Mouse (Mus musculus): ENCODE measurements around the gene Galr2. TPM values are rescaled to one million over a fixed set of nuclear protein-coding genes. Genes with fewer than 3 reads are reported as not detected.

Gene Galr2
- 0.20 TPM in 1 of 2 replicates, not detected in the other for polyA plus RNA-seq (2016; fragmentation: Nextera tagmentation; extraction: Ambion mirVana)

DNA sequence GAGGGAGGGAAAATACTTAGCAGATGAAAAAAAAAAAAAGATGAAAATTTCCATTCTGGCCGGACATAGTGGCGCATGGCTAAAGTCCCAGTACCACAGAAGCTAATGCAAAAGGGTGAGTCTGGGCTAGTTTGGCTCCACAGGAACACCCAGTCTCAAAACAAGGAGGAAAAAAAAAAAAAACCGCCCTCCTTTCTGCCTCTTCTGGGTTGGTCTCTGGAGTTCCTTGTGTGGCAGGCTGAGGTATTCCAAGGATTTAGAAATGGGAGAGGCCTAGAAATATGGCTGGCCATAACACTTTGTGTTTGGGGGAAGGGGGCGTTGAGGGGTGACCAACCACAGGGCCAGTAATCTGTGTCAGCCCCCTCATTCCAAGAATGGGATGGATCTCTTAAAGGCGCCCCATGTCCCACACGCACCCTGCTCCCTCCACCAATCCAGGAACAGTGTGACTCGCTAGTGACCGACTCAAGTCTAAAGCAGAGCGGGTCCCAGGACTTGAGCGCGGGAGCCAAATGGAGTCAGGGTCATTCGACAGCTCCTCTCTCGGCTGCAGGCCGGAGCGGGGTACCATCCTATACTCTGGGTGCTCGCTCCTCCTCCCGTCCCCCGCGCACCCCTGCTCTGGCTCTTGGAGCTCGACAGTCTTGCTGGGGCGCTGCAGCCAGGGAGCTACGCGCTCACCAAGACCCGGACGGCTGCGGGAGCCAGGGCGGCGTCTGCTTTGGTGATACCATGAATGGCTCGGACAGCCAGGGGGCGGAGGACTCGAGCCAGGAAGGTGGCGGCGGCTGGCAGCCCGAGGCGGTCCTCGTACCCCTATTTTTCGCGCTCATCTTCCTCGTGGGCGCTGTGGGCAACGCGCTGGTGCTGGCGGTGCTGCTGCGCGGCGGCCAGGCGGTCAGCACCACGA, at the start of gene Galr2:
Gene Galr2 (plus strand): TSS at position 189 of the 913 bp plus-strand sequence.
- H3K4me2 ChIP-seq, result peak within 1 kb of the TSS; percentile 62
- WGBS, result 8% methylated on average over 48 of the region's 48 CpGs
- H3K4me3 ChIP-seq (replicated peaks), result peak within 1 kb of the TSS; percentile 38
- H3K4me1 ChIP-seq (replicated peaks), result peaks cover 21% of the 10 kb centered on the region
- ATAC-seq (ENCODE audit: insufficient number of reproducible peaks, insufficient read depth, low FRiP score, low TSS enrichment, low read depth), result no peak
- H3K27me3 ChIP-seq, result peaks cover 70% of the 10 kb centered on the region
- no peak within 1 kb of the TSS for H3K27ac ChIP-seq
- no peaks in the 10 kb centered on the region for H3K36me3 ChIP-seq
- peak within 1 kb of the TSS; percentile 44; the same call in 1 of the 2 replicates for H3K9ac ChIP-seq (replicated peaks)
- H3K9me3 ChIP-seq, result peaks cover 9% of the 10 kb centered on the region; the same call in 1 of the 2 replicates

- no peak overlapping the region for H3K27ac ChIP-seq
- no peaks in the 10 kb centered on the region for H3K36me3 ChIP-seq
- H3K27me3 ChIP-seq, result peaks cover 23% of the 10 kb centered on the region
- peak overlapping the region; percentile 21 for H3K4me3 ChIP-seq (replicated peaks)
- peak overlapping the region; percentile 46 for H3K4me2 ChIP-seq
- ATAC-seq (ENCODE audit: insufficient number of reproducible peaks, insufficient read depth, low FRiP score, low TSS enrichment, low read depth), result no peak
- WGBS, result 20% methylated on average over 17 of the region's 17 CpGs
- no peaks in the 10 kb centered on the region for H3K9me3 ChIP-seq
- H3K4me1 ChIP-seq (replicated peaks), result peaks cover 9% of the 10 kb centered on the region; the same call in 1 of the 2 replicates
- H3K9ac ChIP-seq (replicated peaks), result peak overlapping the region; percentile 53
These were observed 48.3 kb upstream of the Galr2 start for GRCm38 (mm10) chr11:116232427-116232826.

DNA sequence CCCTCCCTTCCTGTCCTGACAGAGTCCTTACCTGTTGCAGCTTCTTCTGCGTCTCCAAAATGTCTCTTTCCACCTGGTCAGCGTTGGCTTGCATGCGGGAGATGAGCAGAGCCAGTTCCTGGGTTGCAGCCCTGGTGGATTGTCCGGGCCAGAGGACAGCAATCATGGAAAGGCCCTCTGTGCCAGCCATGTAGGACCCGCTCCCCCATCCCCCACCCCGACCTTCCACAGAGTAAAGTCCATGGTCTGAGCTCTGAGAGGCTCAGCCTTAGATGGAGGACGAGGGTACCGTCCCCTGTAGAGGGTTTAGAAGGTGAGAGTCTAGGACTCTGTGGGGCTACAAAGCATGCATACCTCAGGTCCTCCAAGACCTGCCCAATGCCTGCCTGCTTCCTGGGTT, 45.8 kb upstream of the Galr2 start:
- Histone ChIP-seq H3K27ac (no peak overlapping the region), H3K4me1 (replicated peaks) (peaks cover 24% of the 10 kb centered on the region), H3K36me3 (no peaks in the 10 kb centered on the region), H3K4me2 (no peak overlapping the region), H3K4me3 (replicated peaks) (no peak overlapping the region), H3K9me3 (no peaks in the 10 kb centered on the region), H3K9ac (replicated peaks) (no peak overlapping the region), H3K27me3 (peaks cover 38% of the 10 kb centered on the region)
- ATAC-seq (ENCODE audit: insufficient number of reproducible peaks, insufficient read depth, low FRiP score, low TSS enrichment, low read depth), result no peak
- 85% methylated on average over 8 of the region's 8 CpGs for WGBS

GRCm38 (mm10) chr11:116237742-116238395, 42.9 kb upstream of the Galr2 start, which contains the start of gene Evpl:
Gene Evpl (minus strand): TSS chr11:116238077.
- WGBS, result 20% methylated on average over 29 of the region's 31 CpGs
- Histone ChIP-seq H3K27me3 (peaks cover 36% of the 10 kb centered on the region), H3K4me2 (peak within 1 kb of the TSS; percentile 42), H3K9ac (replicated peaks) (peak within 1 kb of the TSS; percentile 31; the same call in 1 of the 2 replicates), H3K36me3 (no peaks in the 10 kb centered on the region), H3K9me3 (no peaks in the 10 kb centered on the region), H3K4me3 (replicated peaks) (peak within 1 kb of the TSS; percentile 22), H3K27ac (no peak within 1 kb of the TSS), H3K4me1 (replicated peaks) (peaks cover 31% of the 10 kb centered on the region)
- no peak for ATAC-seq (ENCODE audit: insufficient number of reproducible peaks, insufficient read depth, low FRiP score, low TSS enrichment, low read depth)

GRCm38 (mm10) chr11:116239797-116240196, 40.9 kb upstream of the Galr2 start:
- Histone ChIP-seq H3K27ac (no peak overlapping the region), H3K4me3 (replicated peaks) (no peak overlapping the region), H3K4me2 (no peak overlapping the region), H3K4me1 (replicated peaks) (peaks cover 29% of the 10 kb centered on the region), H3K27me3 (peaks cover 27% of the 10 kb centered on the region), H3K9me3 (no peaks in the 10 kb centered on the region), H3K9ac (replicated peaks) (no peak overlapping the region), H3K36me3 (peaks cover 18% of the 10 kb centered on the region)
- WGBS, result 10% methylated on average over 7 of the region's 7 CpGs
- no peak for ATAC-seq (ENCODE audit: insufficient number of reproducible peaks, insufficient read depth, low FRiP score, low TSS enrichment, low read depth)

DNA sequence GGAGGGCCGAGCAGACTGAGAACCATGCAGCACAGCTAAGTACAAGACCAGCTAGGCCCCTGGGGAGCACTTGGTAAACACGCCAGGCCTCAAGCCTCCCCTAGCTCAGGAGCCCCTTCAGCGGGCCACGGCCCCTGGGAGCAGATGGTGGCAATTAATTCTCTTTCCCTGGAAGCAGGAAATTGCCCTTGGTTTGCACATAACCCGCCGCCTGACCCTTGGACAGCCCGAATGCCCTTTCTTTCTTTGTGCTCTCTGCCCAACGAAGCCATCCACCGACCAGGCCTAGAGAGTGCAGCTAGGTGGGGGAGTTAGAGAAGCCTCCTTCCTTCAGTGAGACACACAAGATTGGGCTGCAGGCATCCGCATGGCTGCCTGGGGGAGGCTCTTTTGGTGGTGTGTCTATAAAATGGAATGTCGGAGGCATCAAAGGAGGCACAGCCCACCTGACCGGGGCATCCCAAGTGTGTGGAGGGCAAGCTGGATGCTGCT, 38.9 kb upstream of the Galr2 start:
- Histone ChIP-seq H3K4me3 (replicated peaks) (no peak overlapping the region), H3K27ac (peak overlapping the region; percentile 82), H3K4me1 (replicated peaks) (peaks cover 29% of the 10 kb centered on the region), H3K9ac (replicated peaks) (no peak overlapping the region), H3K9me3 (no peaks in the 10 kb centered on the region), H3K4me2 (peak overlapping the region; percentile 15; the same call in 1 of the 2 replicates), H3K27me3 (peaks cover 21% of the 10 kb centered on the region), H3K36me3 (peaks cover 38% of the 10 kb centered on the region)
- WGBS, result 8% methylated on average over 12 of the region's 12 CpGs
- ATAC-seq (ENCODE audit: insufficient number of reproducible peaks, insufficient read depth, low FRiP score, low TSS enrichment, low read depth), result no peak

DNA sequence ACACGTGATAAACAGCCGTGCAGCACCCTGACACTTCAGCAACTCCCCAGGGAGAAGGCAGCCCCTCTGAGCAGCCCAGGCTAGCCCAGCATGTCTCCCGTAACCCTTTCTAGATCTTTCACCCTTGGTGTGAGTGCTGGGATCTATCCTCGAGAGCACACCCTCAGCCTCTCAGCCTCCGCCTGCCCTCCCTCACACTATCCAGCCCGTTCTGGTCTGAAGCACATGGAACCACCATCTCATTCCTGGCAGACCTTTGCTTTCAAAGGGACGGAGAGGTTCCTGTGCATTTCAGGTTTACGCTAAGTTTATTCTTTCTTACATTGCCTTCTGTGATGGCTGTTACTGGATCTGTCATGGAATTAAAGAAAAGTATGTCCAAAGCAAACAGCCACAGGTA, 36.2 kb upstream of the Galr2 start:
- WGBS, result 70% methylated on average over 8 of the region's 8 CpGs
- no peak overlapping the region for H3K4me3 ChIP-seq (replicated peaks)

GRCm38 (mm10) chr11:116245616-116246015, 35.1 kb upstream of the Galr2 start:
- Histone ChIP-seq H3K27me3 (no peaks in the 10 kb centered on the region), H3K9me3 (no peaks in the 10 kb centered on the region), H3K4me2 (no peak overlapping the region), H3K4me3 (replicated peaks) (no peak overlapping the region), H3K4me1 (replicated peaks) (peaks cover 14% of the 10 kb centered on the region), H3K36me3 (peaks cover 76% of the 10 kb centered on the region), H3K27ac (no peak overlapping the region), H3K9ac (replicated peaks) (no peak overlapping the region)
- 80% methylated on average over 6 of the region's 6 CpGs for whole genome bisulfite sequencing
- no peak for ATAC-seq (ENCODE audit: insufficient number of reproducible peaks, insufficient read depth, low FRiP score, low TSS enrichment, low read depth)

More for the DNA sequence above, 36.2 kb upstream of the Galr2 start:
- no peaks in the 10 kb centered on the region for H3K9me3 ChIP-seq
- H3K27ac ChIP-seq, result no peak overlapping the region
- no peaks in the 10 kb centered on the region for H3K27me3 ChIP-seq
- H3K4me2 ChIP-seq, result no peak overlapping the region
- H3K36me3 ChIP-seq, result peaks cover 66% of the 10 kb centered on the region
- H3K9ac ChIP-seq (replicated peaks), result no peak overlapping the region
- H3K4me1 ChIP-seq (replicated peaks), result peaks cover 18% of the 10 kb centered on the region
- ATAC-seq (ENCODE audit: insufficient number of reproducible peaks, insufficient read depth, low FRiP score, low TSS enrichment, low read depth), result no peak

DNA sequence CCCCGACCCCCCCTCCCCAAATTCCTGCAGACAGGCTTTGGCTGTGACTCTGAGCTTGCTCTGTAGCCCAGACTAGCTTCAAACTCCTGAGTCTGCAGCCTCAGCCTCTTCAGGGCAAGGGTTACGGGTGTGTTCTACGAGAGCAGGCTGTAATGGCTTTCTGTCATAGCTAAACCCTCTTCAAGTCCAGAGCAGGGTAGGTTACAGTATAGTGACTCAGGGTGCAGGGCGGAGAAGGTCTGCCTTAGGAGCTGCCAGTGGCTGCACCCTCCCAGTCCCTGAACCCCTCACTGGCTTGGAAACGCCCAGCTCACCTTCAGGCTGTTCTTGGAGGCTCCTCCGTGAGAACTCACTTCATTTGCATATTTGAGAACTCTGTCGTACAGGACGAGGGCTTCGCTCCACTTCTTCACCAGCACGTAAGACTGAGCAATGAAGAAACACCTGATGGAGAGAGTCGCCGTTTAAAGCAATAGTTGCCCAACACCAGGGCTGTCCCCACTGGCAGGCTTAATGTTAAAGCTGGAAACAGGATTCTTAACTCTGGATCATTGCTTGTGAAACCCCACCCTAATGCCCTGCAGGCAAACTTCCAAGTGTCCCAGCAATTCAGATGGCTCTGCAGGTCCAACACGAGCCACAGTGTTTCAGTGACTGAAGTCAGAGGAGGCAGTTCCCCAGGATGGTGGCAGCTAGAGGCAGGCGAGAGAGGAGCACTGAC, 33.1 kb upstream of the Galr2 start:
- no peak overlapping the region for H3K4me3 ChIP-seq (replicated peaks)
- WGBS, result 79% methylated on average over 14 of the region's 14 CpGs
- no peak overlapping the region for H3K9ac ChIP-seq (replicated peaks)
- no peaks in the 10 kb centered on the region for H3K4me1 ChIP-seq (replicated peaks)
- ATAC-seq (ENCODE audit: insufficient number of reproducible peaks, insufficient read depth, low FRiP score, low TSS enrichment, low read depth), result no peak
- no peaks in the 10 kb centered on the region for H3K9me3 ChIP-seq
- H3K4me2 ChIP-seq, result no peak overlapping the region
- no peaks in the 10 kb centered on the region for H3K27me3 ChIP-seq
- no peak overlapping the region for H3K27ac ChIP-seq
- peaks cover 97% of the 10 kb centered on the region for H3K36me3 ChIP-seq

DNA sequence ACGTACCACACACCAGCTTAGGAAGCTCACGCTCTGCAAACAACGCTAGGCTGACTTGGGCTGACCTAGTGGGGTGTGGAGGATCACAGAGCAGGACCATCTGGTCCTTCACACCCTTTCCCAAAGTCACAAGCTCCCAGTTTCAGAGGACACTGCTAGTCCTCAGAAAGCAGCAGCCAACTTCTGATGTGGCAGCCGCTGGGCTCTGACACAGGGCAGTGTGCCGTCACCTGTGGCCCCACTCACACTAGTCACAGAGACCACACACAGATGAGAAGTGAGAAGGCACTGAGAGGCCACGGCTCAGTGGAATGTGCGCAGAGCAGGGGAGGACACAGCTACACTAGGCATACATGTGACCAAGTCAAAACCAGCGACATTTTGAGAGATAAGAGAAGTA, 29.8 kb upstream of the Galr2 start:
- H3K4me2 ChIP-seq, result no peak overlapping the region
- WGBS, result 90% methylated on average over 8 of the region's 8 CpGs
- no peaks in the 10 kb centered on the region for H3K9me3 ChIP-seq
- peaks cover 99% of the 10 kb centered on the region for H3K36me3 ChIP-seq
- H3K27ac ChIP-seq, result no peak overlapping the region
- no peak overlapping the region for H3K4me3 ChIP-seq (replicated peaks)
- no peaks in the 10 kb centered on the region for H3K27me3 ChIP-seq
- H3K9ac ChIP-seq (replicated peaks), result no peak overlapping the region
- ATAC-seq (ENCODE audit: insufficient number of reproducible peaks, insufficient read depth, low FRiP score, low TSS enrichment, low read depth), result no peak
- H3K4me1 ChIP-seq (replicated peaks), result no peaks in the 10 kb centered on the region
